Mouse (Mus musculus): ENCODE measurements around the gene Cldn20. TPM values are rescaled to one million over a fixed set of nuclear protein-coding genes. Genes with fewer than 3 reads are reported as not detected.

Cldn20 gene
- polyA plus RNA-seq, 1 experiment from 2014 or later = 0.13 TPM

DNA sequence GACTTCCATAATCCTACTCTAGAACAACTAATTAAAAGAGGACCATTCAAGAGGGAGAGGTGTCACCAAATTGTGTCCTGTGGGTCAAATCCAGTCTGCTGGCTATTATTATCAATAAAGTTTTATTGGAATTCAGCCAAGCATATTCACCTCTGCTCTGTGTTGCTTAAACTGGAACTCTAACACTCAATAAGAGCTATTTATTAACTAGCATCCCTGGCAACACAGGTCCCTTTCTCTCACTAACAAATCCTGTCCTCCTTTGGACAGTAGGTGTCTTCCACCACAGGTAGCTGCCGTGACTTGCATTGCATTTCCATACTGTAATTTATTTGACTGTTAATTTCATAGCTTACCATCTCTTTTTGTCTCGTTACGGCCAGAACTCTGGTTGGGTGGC lies 36.3 kb upstream of the Cldn20 start:
- no peaks in the 10 kb centered on the region for H3K9me3 ChIP-seq (replicated peaks; ENCODE audit: control insufficient read depth, low read length)
- H3K4me3 ChIP-seq (ENCODE audit: low read depth, low read length) = no peak overlapping the region
- no peak overlapping the region for H3K4me2 ChIP-seq (ENCODE audit: low read depth, low read length)
- ATAC-seq (ENCODE audit: low read depth) = peak; percentile 81
- no peaks in the 10 kb centered on the region for H3K4me1 ChIP-seq (ENCODE audit: control insufficient read depth, low read depth, low read length)
- no peak overlapping the region for H3K9ac ChIP-seq (ENCODE audit: low read depth, low read length)
- H3K27me3 ChIP-seq (ENCODE audit: control insufficient read depth, insufficient read depth, low read depth, low read length) = no peaks in the 10 kb centered on the region
- H3K27ac ChIP-seq (ENCODE audit: low read length) = no peak overlapping the region
- WGBS (ENCODE audit: insufficient replicate concordance) = 70% methylated on average over 3 of the region's 3 CpGs
- H3K36me3 ChIP-seq (ENCODE audit: control insufficient read depth, insufficient read depth) = no peaks in the 10 kb centered on the region

DNA sequence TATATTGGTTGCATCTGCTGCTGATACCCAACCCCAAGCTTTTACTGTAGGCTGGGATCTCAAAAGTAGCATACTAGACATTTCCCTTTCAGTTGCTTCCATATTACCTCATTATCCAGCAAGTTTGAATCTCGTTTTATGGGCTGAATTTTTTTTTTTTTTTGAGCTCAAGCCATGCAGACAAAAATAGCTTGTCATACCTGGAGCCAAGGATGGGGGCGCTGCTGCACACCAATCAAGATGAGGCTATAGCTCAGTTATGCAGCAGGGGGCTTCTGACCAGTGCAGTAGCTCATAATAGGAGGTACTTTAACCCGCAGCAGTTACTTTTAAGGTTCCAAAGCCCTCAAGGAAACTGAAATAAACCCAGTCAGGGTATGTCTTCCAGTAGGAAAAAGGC lies 34.3 kb upstream of the Cldn20 start:
- Histone ChIP-seq H3K4me3 (ENCODE audit: low read depth, low read length) (no peak overlapping the region), H3K4me2 (ENCODE audit: low read depth, low read length) (no peak overlapping the region), H3K36me3 (ENCODE audit: control insufficient read depth, insufficient read depth) (no peaks in the 10 kb centered on the region), H3K9ac (ENCODE audit: low read depth, low read length) (no peak overlapping the region), H3K27me3 (ENCODE audit: control insufficient read depth, insufficient read depth, low read depth, low read length) (no peaks in the 10 kb centered on the region), H3K4me1 (ENCODE audit: control insufficient read depth, low read depth, low read length) (no peaks in the 10 kb centered on the region), H3K9me3 (replicated peaks; ENCODE audit: control insufficient read depth, low read length) (no peaks in the 10 kb centered on the region), H3K27ac (ENCODE audit: low read length) (no peak overlapping the region)
- WGBS (ENCODE audit: insufficient replicate concordance) = 17% methylated on average over 3 of the region's 3 CpGs
- no peak for ATAC-seq (ENCODE audit: low read depth)

GRCm38 (mm10) chr17:3498580-3498979 lies 33.8 kb upstream of the Cldn20 start:
- WGBS (ENCODE audit: insufficient replicate concordance) = 72% methylated on average over 3 of the region's 3 CpGs
- no peak overlapping the region for H3K4me2 ChIP-seq (ENCODE audit: low read depth, low read length)
- no peak for ATAC-seq (ENCODE audit: low read depth)
- no peaks in the 10 kb centered on the region for H3K9me3 ChIP-seq (replicated peaks; ENCODE audit: control insufficient read depth, low read length)
- H3K27me3 ChIP-seq (ENCODE audit: control insufficient read depth, insufficient read depth, low read depth, low read length) = no peaks in the 10 kb centered on the region
- no peak overlapping the region for H3K4me3 ChIP-seq (ENCODE audit: low read depth, low read length)
- H3K27ac ChIP-seq (ENCODE audit: low read length) = no peak overlapping the region
- no peaks in the 10 kb centered on the region for H3K4me1 ChIP-seq (ENCODE audit: control insufficient read depth, low read depth, low read length)
- no peaks in the 10 kb centered on the region for H3K36me3 ChIP-seq (ENCODE audit: control insufficient read depth, insufficient read depth)
- H3K9ac ChIP-seq (ENCODE audit: low read depth, low read length) = no peak overlapping the region

DNA sequence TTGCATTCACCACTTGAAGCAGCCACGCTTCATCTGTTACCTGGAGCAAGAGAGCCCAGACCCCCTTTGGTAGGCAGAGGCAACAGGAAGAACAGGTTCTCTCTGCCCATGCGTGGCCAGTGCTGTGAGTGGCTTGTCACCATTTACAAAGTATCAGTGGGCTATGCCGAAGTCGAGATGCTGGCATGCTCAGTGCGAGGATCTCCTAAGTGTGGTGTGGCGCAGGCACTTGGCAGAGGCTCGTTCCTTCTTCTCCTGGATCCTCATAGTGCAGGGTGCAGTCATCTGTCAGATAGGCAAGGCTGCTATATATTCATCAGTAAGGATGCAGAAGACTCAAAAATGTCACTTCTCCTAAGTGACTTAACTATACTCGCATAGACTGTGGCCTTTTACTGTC lies 32.9 kb upstream of the Cldn20 start:
- Histone ChIP-seq H3K27me3 (ENCODE audit: control insufficient read depth, insufficient read depth, low read depth, low read length) (no peaks in the 10 kb centered on the region), H3K4me3 (ENCODE audit: low read depth, low read length) (no peak overlapping the region), H3K9ac (ENCODE audit: low read depth, low read length) (no peak overlapping the region), H3K4me2 (ENCODE audit: low read depth, low read length) (no peak overlapping the region), H3K36me3 (ENCODE audit: control insufficient read depth, insufficient read depth) (no peaks in the 10 kb centered on the region), H3K4me1 (ENCODE audit: control insufficient read depth, low read depth, low read length) (no peaks in the 10 kb centered on the region), H3K9me3 (replicated peaks; ENCODE audit: control insufficient read depth, low read length) (no peaks in the 10 kb centered on the region), H3K27ac (ENCODE audit: low read length) (no peak overlapping the region)
- WGBS (ENCODE audit: insufficient replicate concordance) = 71% methylated on average over 8 of the region's 8 CpGs
- ATAC-seq (ENCODE audit: low read depth) = no peak

GRCm38 (mm10) chr17:3500076-3500475 lies 32.3 kb upstream of the Cldn20 start:
- no peak for ATAC-seq (ENCODE audit: low read depth)
- no peaks in the 10 kb centered on the region for H3K9me3 ChIP-seq (replicated peaks; ENCODE audit: control insufficient read depth, low read length)
- no peak overlapping the region for H3K9ac ChIP-seq (ENCODE audit: low read depth, low read length)
- H3K4me1 ChIP-seq (ENCODE audit: control insufficient read depth, low read depth, low read length) = no peaks in the 10 kb centered on the region
- WGBS (ENCODE audit: insufficient replicate concordance) = 74% methylated on average over 6 of the region's 6 CpGs
- H3K4me3 ChIP-seq (ENCODE audit: low read depth, low read length) = no peak overlapping the region
- no peak overlapping the region for H3K27ac ChIP-seq (ENCODE audit: low read length)
- no peaks in the 10 kb centered on the region for H3K36me3 ChIP-seq (ENCODE audit: control insufficient read depth, insufficient read depth)
- H3K4me2 ChIP-seq (ENCODE audit: low read depth, low read length) = no peak overlapping the region
- H3K27me3 ChIP-seq (ENCODE audit: control insufficient read depth, insufficient read depth, low read depth, low read length) = no peaks in the 10 kb centered on the region

GRCm38 (mm10) chr17:3500936-3501335 lies 31.4 kb upstream of the Cldn20 start:
- Histone ChIP-seq H3K9ac (ENCODE audit: low read depth, low read length) (no peak overlapping the region), H3K4me2 (ENCODE audit: low read depth, low read length) (no peak overlapping the region), H3K4me1 (ENCODE audit: control insufficient read depth, low read depth, low read length) (no peaks in the 10 kb centered on the region), H3K36me3 (ENCODE audit: control insufficient read depth, insufficient read depth) (no peaks in the 10 kb centered on the region), H3K4me3 (ENCODE audit: low read depth, low read length) (no peak overlapping the region), H3K27me3 (ENCODE audit: control insufficient read depth, insufficient read depth, low read depth, low read length) (no peaks in the 10 kb centered on the region), H3K27ac (ENCODE audit: low read length) (no peak overlapping the region), H3K9me3 (replicated peaks; ENCODE audit: control insufficient read depth, low read length) (no peaks in the 10 kb centered on the region)
- no peak for ATAC-seq (ENCODE audit: low read depth)
- WGBS (ENCODE audit: insufficient replicate concordance) = 57% methylated on average over 4 of the region's 4 CpGs

DNA sequence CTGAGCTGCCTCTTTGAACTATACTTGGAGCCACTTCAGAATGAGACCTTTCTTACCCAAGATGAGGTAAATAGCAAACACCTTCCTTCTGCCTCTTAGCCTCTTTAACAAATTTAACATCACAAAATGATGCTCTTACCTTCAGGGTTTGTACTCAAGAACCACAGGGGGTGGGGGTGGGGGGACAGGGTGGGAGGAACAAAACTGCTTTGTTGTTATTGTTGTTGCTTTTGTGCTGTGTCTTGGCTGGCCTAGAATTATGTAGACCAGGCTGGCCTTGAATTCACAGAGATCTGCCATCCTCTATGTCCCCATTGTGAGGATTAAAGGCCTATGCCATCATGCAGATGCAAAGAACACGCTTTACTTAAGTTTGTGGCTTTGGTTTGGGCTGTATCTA lies 26.6 kb upstream of the Cldn20 start:
- Histone ChIP-seq H3K27ac (ENCODE audit: low read length) (no peak overlapping the region), H3K4me1 (ENCODE audit: control insufficient read depth, low read depth, low read length) (no peaks in the 10 kb centered on the region), H3K27me3 (ENCODE audit: control insufficient read depth, insufficient read depth, low read depth, low read length) (no peaks in the 10 kb centered on the region), H3K36me3 (ENCODE audit: control insufficient read depth, insufficient read depth) (no peaks in the 10 kb centered on the region), H3K4me3 (ENCODE audit: low read depth, low read length) (no peak overlapping the region), H3K4me2 (ENCODE audit: low read depth, low read length) (no peak overlapping the region), H3K9ac (ENCODE audit: low read depth, low read length) (no peak overlapping the region), H3K9me3 (replicated peaks; ENCODE audit: control insufficient read depth, low read length) (no peaks in the 10 kb centered on the region)
- ATAC-seq (ENCODE audit: low read depth) = no peak
- 38% methylated on average over 1 of the region's 1 CpGs for WGBS (ENCODE audit: insufficient replicate concordance)

DNA sequence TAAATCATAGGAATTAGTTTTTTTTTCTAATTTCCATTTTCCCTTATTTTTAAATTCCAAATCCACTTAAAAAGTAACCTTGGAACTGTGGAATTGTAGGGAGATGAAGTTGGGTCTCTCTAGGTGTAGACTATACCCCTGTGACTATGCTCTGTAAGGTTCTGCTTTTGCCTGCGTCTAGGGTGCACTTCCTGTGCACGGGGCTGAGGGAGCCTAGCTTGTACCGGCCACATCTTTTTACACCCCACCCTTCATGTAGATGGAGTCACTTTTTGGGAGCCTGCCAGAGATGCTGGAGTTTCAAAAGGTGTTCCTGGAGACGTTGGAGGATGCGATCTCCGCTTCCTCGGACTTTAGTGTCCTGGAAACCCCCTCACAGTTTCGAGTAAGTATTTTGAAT lies 25.8 kb upstream of the Cldn20 start:
- no peak overlapping the region for H3K27ac ChIP-seq (ENCODE audit: low read length)
- WGBS (ENCODE audit: insufficient replicate concordance) = 54% methylated on average over 8 of the region's 8 CpGs
- H3K36me3 ChIP-seq (ENCODE audit: control insufficient read depth, insufficient read depth) = no peaks in the 10 kb centered on the region
- no peaks in the 10 kb centered on the region for H3K4me1 ChIP-seq (ENCODE audit: control insufficient read depth, low read depth, low read length)
- no peak overlapping the region for H3K4me3 ChIP-seq (ENCODE audit: low read depth, low read length)
- H3K4me2 ChIP-seq (ENCODE audit: low read depth, low read length) = no peak overlapping the region
- no peaks in the 10 kb centered on the region for H3K9me3 ChIP-seq (replicated peaks; ENCODE audit: control insufficient read depth, low read length)
- no peak for ATAC-seq (ENCODE audit: low read depth)
- no peak overlapping the region for H3K9ac ChIP-seq (ENCODE audit: low read depth, low read length)
- no peaks in the 10 kb centered on the region for H3K27me3 ChIP-seq (ENCODE audit: control insufficient read depth, insufficient read depth, low read depth, low read length)

- H3K36me3 ChIP-seq (ENCODE audit: control insufficient read depth, insufficient read depth) = no peaks in the 10 kb centered on the region
- H3K27me3 ChIP-seq (ENCODE audit: control insufficient read depth, insufficient read depth, low read depth, low read length) = no peaks in the 10 kb centered on the region
Measured at GRCm38 (mm10) chr17:3509841-3510240, 22.5 kb upstream of the Cldn20 start.

DNA sequence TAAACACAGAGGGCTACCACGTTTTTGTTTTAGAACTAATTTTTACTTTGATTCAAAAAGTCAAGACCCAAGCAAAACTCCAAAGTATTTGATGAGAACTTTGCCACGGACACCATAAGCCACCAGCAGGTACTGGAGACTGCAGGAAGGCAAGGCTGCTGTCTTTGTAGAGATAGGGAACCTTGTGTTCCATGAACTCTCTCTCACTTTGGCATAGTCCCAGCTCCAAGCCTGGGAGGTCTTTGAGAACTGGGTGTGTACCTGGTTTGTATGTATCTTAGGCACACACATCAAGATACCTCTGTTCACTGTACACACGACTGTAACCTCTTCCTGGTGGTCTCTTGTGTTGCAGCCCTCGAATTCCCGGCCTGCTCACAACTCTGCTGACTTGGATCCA lies 18.0 kb upstream of the Cldn20 start:
- no peak overlapping the region for H3K9ac ChIP-seq (ENCODE audit: low read depth, low read length)
- no peaks in the 10 kb centered on the region for H3K9me3 ChIP-seq (replicated peaks; ENCODE audit: control insufficient read depth, low read length)
- H3K4me3 ChIP-seq (ENCODE audit: low read depth, low read length) = no peak overlapping the region
- H3K27ac ChIP-seq (ENCODE audit: low read length) = no peak overlapping the region
- no peaks in the 10 kb centered on the region for H3K4me1 ChIP-seq (ENCODE audit: control insufficient read depth, low read depth, low read length)
- 57% methylated on average over 5 of the region's 5 CpGs for WGBS (ENCODE audit: insufficient replicate concordance)
- H3K36me3 ChIP-seq (ENCODE audit: control insufficient read depth, insufficient read depth) = no peaks in the 10 kb centered on the region
- no peak overlapping the region for H3K4me2 ChIP-seq (ENCODE audit: low read depth, low read length)
- no peak for ATAC-seq (ENCODE audit: low read depth)
- H3K27me3 ChIP-seq (ENCODE audit: control insufficient read depth, insufficient read depth, low read depth, low read length) = no peaks in the 10 kb centered on the region

More at GRCm38 (mm10) chr17:3509841-3510240, 22.5 kb upstream of the Cldn20 start:
- no peak overlapping the region for H3K4me2 ChIP-seq (ENCODE audit: low read depth, low read length)
- no peaks in the 10 kb centered on the region for H3K9me3 ChIP-seq (replicated peaks; ENCODE audit: control insufficient read depth, low read length)
- no peaks in the 10 kb centered on the region for H3K4me1 ChIP-seq (ENCODE audit: control insufficient read depth, low read depth, low read length)
- no peak overlapping the region for H3K9ac ChIP-seq (ENCODE audit: low read depth, low read length)
- 16% methylated on average over 1 of the region's 1 CpGs for WGBS (ENCODE audit: insufficient replicate concordance)
- H3K4me3 ChIP-seq (ENCODE audit: low read depth, low read length) = no peak overlapping the region
- no peak overlapping the region for H3K27ac ChIP-seq (ENCODE audit: low read length)
- ATAC-seq (ENCODE audit: low read depth) = 0 out of 2 replicates have a peak, but pooled peaks have one; percentile 35
